Mouse (Mus musculus): ENCODE results near the gene Rad23a. TPM values are rescaled to one million over a fixed set of nuclear protein-coding genes. Genes with fewer than 3 reads are reported as not detected.

The Rad23a gene
- polyA plus RNA-seq, 1 experiment from 2014 or later, result 127 TPM

Small RNA genes lying within 50 kb of the gene (microRNA-seq; reads per million reads assigned to microRNA genes)
- 3.2 reads per million, percentile 14 among the genes with 10 or more reads in this experiment for gene Mir7069

Other genes starting within 250 kb of the Rad23a start
- gene Ier2, start 177.8 kb downstream of the Rad23a start, polyA plus RNA-seq (2015; fragmentation: Nextera tagmentation; extraction: Ambion mirVana), result 91.2 and 92.0 TPM in 2 replicates
- 57.5 and 58.4 TPM in 2 replicates for gene Trmt1, start 154.4 kb downstream of the Rad23a start, polyA plus RNA-seq (2015; fragmentation: Nextera tagmentation; extraction: Ambion mirVana)
- 20.2 and 21.6 TPM in 2 replicates for gene Nacc1, start 152.8 kb downstream of the Rad23a start, polyA plus RNA-seq (2015; fragmentation: Nextera tagmentation; extraction: Ambion mirVana)
- gene Lyl1, start 139.2 kb downstream of the Rad23a start, polyA plus RNA-seq (2015; fragmentation: Nextera tagmentation; extraction: Ambion mirVana), result 11.9 and 12.1 TPM in 2 replicates
- 3.4 and 4.4 TPM in 2 replicates for gene G430095P16Rik, start 117.7 kb downstream of the Rad23a start, polyA plus RNA-seq (2015; fragmentation: Nextera tagmentation; extraction: Ambion mirVana)
- gene Nfix, start 40.3 kb downstream of the Rad23a start, polyA plus RNA-seq (2015; fragmentation: Nextera tagmentation; extraction: Ambion mirVana), result 39.2 and 42.7 TPM in 2 replicates
- gene Dand5, start 17.8 kb downstream of the Rad23a start, polyA plus RNA-seq (2015; fragmentation: Nextera tagmentation; extraction: Ambion mirVana), result 6.0 and 6.3 TPM in 2 replicates
- gene Gadd45gip1, start 9.1 kb downstream of the Rad23a start, polyA plus RNA-seq (2015; fragmentation: Nextera tagmentation; extraction: Ambion mirVana), result 43.4 and 47.0 TPM in 2 replicates
- 1,037 and 1,080 TPM in 2 replicates for gene Calr, start 6.3 kb upstream of the Rad23a start, polyA plus RNA-seq (2015; fragmentation: Nextera tagmentation; extraction: Ambion mirVana)
- 96.9 and 98.9 TPM in 2 replicates for gene Farsa, start 16.3 kb upstream of the Rad23a start, polyA plus RNA-seq (2015; fragmentation: Nextera tagmentation; extraction: Ambion mirVana)
- gene Syce2, start 31.4 kb upstream of the Rad23a start, polyA plus RNA-seq (2015; fragmentation: Nextera tagmentation; extraction: Ambion mirVana), result 69.6 and 72.1 TPM in 2 replicates
- gene Gcdh, start 53.3 kb upstream of the Rad23a start, polyA plus RNA-seq (2015; fragmentation: Nextera tagmentation; extraction: Ambion mirVana), result 34.9 and 35.7 TPM in 2 replicates
- 1.6 and 3.1 TPM in 2 replicates for gene Klf1, start 61.3 kb upstream of the Rad23a start, polyA plus RNA-seq (2015; fragmentation: Nextera tagmentation; extraction: Ambion mirVana)
- 14.8 and 15.4 TPM in 2 replicates for gene Dnase2a, start 67.9 kb upstream of the Rad23a start, polyA plus RNA-seq (2015; fragmentation: Nextera tagmentation; extraction: Ambion mirVana)
- 0.49 TPM in 2 replicates for gene Mast1, start 96.7 kb upstream of the Rad23a start, polyA plus RNA-seq (2015; fragmentation: Nextera tagmentation; extraction: Ambion mirVana)
- gene Rtbdn, start 106.3 kb upstream of the Rad23a start, polyA plus RNA-seq (2015; fragmentation: Nextera tagmentation; extraction: Ambion mirVana), result 0.12 and 0.13 TPM in 2 replicates
- not detected in 2 replicates for gene Gm49661, start 128.8 kb upstream of the Rad23a start, polyA plus RNA-seq (2015; fragmentation: Nextera tagmentation; extraction: Ambion mirVana)
- 727 and 733 TPM in 2 replicates for gene Prdx2, start 128.9 kb upstream of the Rad23a start, polyA plus RNA-seq (2015; fragmentation: Nextera tagmentation; extraction: Ambion mirVana)
- gene Rnaseh2a, start 129.1 kb upstream of the Rad23a start, polyA plus RNA-seq (2015; fragmentation: Nextera tagmentation; extraction: Ambion mirVana), result 114 and 120 TPM in 2 replicates
- 17.4 and 20.5 TPM in 2 replicates for gene Junb, start 138.1 kb upstream of the Rad23a start, polyA plus RNA-seq (2015; fragmentation: Nextera tagmentation; extraction: Ambion mirVana)
- 23.2 and 23.9 TPM in 2 replicates for gene Hook2, start 149.9 kb upstream of the Rad23a start, polyA plus RNA-seq (2015; fragmentation: Nextera tagmentation; extraction: Ambion mirVana)
- gene Best2, start 173.9 kb upstream of the Rad23a start, polyA plus RNA-seq (2015; fragmentation: Nextera tagmentation; extraction: Ambion mirVana), result not detected in 2 replicates
- 124 and 128 TPM in 2 replicates for gene Asna1, start 184.6 kb upstream of the Rad23a start, polyA plus RNA-seq (2015; fragmentation: Nextera tagmentation; extraction: Ambion mirVana)
- gene Trir, start 186.2 kb upstream of the Rad23a start, polyA plus RNA-seq (2015; fragmentation: Nextera tagmentation; extraction: Ambion mirVana), result 107 and 118 TPM in 2 replicates
- 29.1 and 32.3 TPM in 2 replicates for gene Tnpo2, start 196.2 kb upstream of the Rad23a start, polyA plus RNA-seq (2015; fragmentation: Nextera tagmentation; extraction: Ambion mirVana)
- 27.9 and 28.4 TPM in 2 replicates for gene Fbxw9, start 219.4 kb upstream of the Rad23a start, polyA plus RNA-seq (2015; fragmentation: Nextera tagmentation; extraction: Ambion mirVana)
- not detected in 2 replicates for gene Gm5741, start 227.3 kb upstream of the Rad23a start, polyA plus RNA-seq (2015; fragmentation: Nextera tagmentation; extraction: Ambion mirVana)
- 54.4 and 56.8 TPM in 2 replicates for gene Dhps, start 231.1 kb upstream of the Rad23a start, polyA plus RNA-seq (2015; fragmentation: Nextera tagmentation; extraction: Ambion mirVana)
- gene Wdr83os, start 240.1 kb upstream of the Rad23a start, polyA plus RNA-seq (2015; fragmentation: Nextera tagmentation; extraction: Ambion mirVana), result 140 and 145 TPM in 2 replicates
- 44.3 and 44.7 TPM in 2 replicates for gene Wdr83, start 240.6 kb upstream of the Rad23a start, polyA plus RNA-seq (2015; fragmentation: Nextera tagmentation; extraction: Ambion mirVana)
- gene Man2b1, start 242.6 kb upstream of the Rad23a start, polyA plus RNA-seq (2015; fragmentation: Nextera tagmentation; extraction: Ambion mirVana), result 35.9 and 40.1 TPM in 2 replicates